Mouse (Mus musculus) testis, adult 2 months (tissue): Measurements from ENCODE around the gene Adamts10.

ENCODE experiments used
- CTCF ChIP-seq: fragments of 200-500 bp; IDR thresholded peaks from 2 replicates; pipeline ENCODE4 v1.5.1; 2012; ENCODE audit warnings: low read depth, mild to moderate bottlenecking, inconsistent platforms, low read length, moderate library complexity; ENCODE audit not compliant: control insufficient read depth, insufficient read depth, insufficient replicate concordance
- POLR2A ChIP-seq: fragments of 200-500 bp; IDR thresholded peaks from 2 replicates; pipeline ENCODE4 v1.6.1; 2012; ENCODE audit warnings: low read depth, mild to moderate bottlenecking, inconsistent platforms, low read length, moderate library complexity; ENCODE audit not compliant: control insufficient read depth

DNA sequence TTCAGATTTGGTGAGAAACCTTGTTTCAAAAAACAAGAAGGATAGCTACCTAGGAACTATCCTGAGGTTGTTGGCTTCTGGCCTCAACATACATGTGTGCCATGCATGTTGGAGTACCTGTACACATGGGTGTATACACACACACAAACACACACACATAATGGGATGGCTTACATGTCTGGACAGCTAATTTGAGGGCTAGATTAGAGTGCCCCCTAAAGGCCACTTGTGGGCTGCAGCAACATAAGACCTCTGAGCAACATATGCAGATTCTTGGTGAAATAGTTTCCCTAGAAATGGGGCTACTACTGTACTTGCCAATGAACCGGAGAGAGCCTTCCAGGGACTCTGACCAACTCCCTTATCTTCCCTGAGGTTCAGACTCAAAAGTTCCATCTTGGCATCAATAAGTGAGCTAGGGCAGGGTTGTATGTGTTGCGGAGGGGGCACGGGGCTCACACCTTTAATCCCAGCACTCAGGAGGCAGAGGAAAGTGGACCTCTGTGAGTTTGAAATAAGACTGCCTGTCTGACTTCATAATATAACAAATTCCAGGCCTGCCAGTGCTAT lies 15.2 kb downstream of the Adamts10 start:
- TF ChIP-seq CTCF (no peak), POLR2A (no peak)
